Mouse (Mus musculus): ENCODE data around the gene Rpl5.

The Rpl5 gene

DNA sequence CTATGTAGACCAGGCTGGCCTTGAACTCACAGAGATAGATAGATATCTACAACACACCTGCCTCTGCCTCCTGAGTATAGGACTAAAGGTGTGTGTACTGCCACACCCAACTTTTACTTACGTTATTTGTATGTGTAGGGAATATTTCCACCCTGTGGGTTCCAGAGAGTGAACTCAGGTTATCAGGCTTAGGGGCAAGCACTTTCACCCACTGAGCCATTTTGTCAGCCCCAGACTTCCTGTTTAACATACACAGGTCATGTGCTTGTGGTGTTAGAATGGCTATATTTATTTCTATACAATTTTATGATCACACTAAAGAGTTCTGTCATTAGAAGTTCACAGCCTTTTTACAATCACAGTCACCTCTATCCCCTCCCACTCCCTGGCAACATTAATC is 42.6 kb downstream of the Rpl5 start:
- DNase-seq (ENCODE audit: low spot score in 2 of 2) = no peak

DNA sequence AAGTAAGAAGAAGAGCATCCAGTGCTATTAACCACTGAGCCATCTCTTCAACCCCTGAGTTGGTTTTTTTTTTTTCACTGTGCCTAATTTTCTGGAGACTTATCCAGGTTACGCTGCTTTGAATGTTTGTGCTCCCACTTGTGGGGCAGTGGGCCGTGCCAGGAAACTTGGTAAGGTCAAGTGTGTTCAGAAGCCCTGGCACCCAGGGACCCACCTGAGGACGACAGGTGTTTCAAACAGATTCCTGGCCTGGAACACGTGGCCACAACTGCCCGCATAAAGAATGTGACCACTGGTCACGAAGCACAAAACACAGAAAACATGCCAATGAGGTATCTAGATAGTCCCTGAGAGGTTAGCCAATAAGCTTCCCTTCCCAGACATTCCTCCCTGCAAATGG is 43.2 kb downstream of the Rpl5 start:
- DNase-seq (ENCODE audit: low spot score in 2 of 2) = no peak

DNA sequence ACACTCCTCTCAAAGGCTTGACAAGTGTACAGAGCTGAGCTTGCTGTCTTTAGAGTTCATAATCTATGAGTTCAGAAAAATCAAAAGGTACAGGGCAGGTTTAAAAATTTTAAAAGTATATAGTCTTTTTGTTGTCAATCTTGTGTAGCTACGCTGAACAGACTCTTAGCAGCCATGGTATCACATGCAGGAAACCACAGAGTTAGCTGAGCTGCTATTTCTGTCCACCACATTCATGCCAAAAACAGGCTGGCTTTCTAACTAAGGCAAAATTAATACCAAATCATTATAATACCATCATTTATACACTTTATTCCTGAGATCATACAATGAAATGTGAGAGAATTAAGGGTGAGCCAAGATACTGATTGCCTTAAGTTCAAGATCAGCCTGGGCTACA is 46.2 kb downstream of the Rpl5 start:
- no peak for DNase-seq (ENCODE audit: low spot score in 2 of 2)

DNA sequence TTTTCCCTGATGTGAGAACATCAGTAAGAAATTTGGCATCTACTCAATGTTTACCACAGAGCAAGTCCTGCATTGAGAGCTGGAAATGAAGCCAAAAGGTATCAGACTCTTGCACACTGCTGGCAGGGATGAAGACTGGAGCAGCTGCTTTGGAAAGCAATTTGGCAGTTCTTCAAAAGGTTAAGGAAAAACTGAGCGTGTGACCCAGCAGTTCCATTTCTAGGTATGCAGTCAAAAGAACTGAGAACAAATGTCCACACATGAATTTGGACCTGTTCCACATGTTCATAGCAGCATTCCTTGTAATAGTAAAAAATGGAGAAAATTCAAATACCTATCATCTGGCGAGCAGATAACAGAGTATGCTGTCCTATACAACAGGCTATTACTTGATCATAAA is 47.2 kb downstream of the Rpl5 start:
- DNase-seq (ENCODE audit: low spot score in 2 of 2) = no peak

DNA sequence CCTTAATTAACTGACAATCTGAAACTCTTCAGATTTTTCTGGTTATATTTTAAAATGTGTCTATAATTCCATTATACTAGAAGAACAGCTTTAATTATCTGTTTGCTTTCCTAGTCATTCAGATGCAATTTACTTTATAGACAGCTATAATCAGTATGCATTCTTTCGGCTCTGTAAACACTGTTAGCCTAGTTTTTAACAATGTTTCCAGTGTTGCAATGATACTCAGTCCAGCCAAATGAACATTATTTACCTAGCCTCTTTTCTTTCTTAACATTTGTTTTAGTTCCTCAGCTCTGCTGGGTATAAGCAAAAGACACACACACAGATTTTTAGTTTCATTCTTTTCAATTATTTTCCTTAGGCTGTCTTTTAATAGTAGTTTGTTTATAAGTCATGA is 48.6 kb downstream of the Rpl5 start:
- no peak for DNase-seq (ENCODE audit: low spot score in 2 of 2)

DNA sequence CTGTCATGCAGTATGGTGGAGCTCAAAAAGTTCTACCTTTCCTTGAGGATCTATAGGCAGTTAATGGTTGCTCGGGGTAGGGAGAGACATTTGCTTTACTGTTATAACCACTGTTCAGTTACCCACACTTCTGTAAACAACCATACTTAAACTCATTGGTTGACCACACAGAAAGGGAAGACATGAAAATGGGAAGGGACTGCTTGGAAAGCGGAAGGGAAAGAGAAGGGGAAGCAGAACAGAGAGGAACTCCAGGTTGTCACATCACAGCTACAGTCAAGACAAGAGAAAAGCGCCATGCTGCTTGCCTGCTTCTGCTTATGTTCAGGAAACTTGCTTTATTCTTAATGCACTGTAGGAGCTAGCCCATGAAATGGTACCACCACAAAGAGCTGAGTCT is 49.3 kb downstream of the Rpl5 start:
- DNase-seq (ENCODE audit: low spot score in 2 of 2) = no peak

DNA sequence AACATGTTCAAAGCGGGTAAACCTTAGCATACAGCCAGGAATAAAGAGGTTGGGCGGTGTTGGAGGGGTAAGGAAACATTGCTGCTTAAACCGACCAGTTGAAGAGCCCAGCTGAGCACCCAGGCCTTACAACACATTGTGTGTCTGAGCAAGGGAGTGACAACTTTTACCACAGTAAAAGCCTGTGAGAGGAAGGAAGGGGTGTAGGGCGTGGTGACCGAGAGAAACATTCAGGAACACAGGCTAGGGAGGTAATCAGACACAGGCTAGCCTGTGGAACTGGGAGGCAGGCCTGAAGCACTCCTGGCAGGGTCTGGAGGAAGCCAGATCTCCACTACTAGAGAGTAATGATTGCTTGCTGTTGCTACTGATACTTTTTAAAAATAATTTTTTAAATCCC is 50.3 kb downstream of the Rpl5 start:
- DNase-seq (ENCODE audit: low spot score in 2 of 2) = peak in 1 of 2 experiments; percentile 36

All from spleen, postnatal 4 days (tissue).